Mouse (Mus musculus) ES-E14 (cell line): Measurements from ENCODE around the gene Plce1. TPM values are rescaled to one million over a fixed set of nuclear protein-coding genes. Genes with fewer than 3 reads are reported as not detected.
A peak's percentile ranks its signal among the peaks of the same experiment; 100 is the strongest.

ENCODE experiments used
- DNase-seq: peaks from one replicate; pipeline ENCODE4 v3.0.0-alpha.2; 2013; ENCODE audit warnings: low read depth, low spot score
- H3K27ac ChIP-seq: 2 replicates; pipeline ENCODE4 v1.5.1; 2012; ENCODE audit warnings: low read depth, mild to moderate bottlenecking, low read length, moderate library complexity, mixed read lengths; ENCODE audit not compliant: poor library complexity, insufficient read depth, severe bottlenecking
- H3K36me3 ChIP-seq: 2 replicates; pipeline ENCODE4 v1.6.1; 2012; ENCODE audit warnings: mild to moderate bottlenecking, low read length, moderate library complexity, mixed read lengths; ENCODE audit not compliant: control insufficient read depth, poor library complexity, insufficient read depth, severe bottlenecking
- H3K4me1 ChIP-seq, 2 experiments: fragments of 150-350 bp in 1 of 2; sonication (generic) in 1 of 2; 2 replicates each; pipeline ENCODE4 v1.6.1; 2012; ENCODE audit warnings: low read length in 2 of 2, mild to moderate bottlenecking in 1 of 2, mixed read lengths in 1 of 2; ENCODE audit not compliant: control insufficient read depth in 2 of 2, insufficient read depth in 2 of 2, poor library complexity in 1 of 2
- H3K4me3 ChIP-seq, 2 experiments: fragments of 150-350 bp in 1 of 2; sonication (generic) in 1 of 2; 2 replicates each; pipeline ENCODE4 v1.5.1; 2012; ENCODE audit warnings: low read length in 2 of 2, low read depth in 1 of 2, mild to moderate bottlenecking in 1 of 2, mixed read lengths in 1 of 2; ENCODE audit not compliant: insufficient read depth in 1 of 2, poor library complexity in 1 of 2, severe bottlenecking in 1 of 2
- H3K9ac ChIP-seq: 2 replicates; pipeline ENCODE4 v1.6.1; 2012; ENCODE audit warnings: low read depth, mild to moderate bottlenecking, low read length, mixed read lengths; ENCODE audit not compliant: poor library complexity, insufficient read depth, severe bottlenecking
- H3K9me3 ChIP-seq: fragments of 150-350 bp; sonication (generic); 2 replicates; pipeline ENCODE4 v1.6.1; 2012; ENCODE audit warnings: low read depth, mild to moderate bottlenecking, low read length; ENCODE audit not compliant: control insufficient read depth, insufficient read depth
- CHD2 ChIP-seq: IDR thresholded peaks from 2 replicates; pipeline ENCODE4 v1.6.1; 2014; ENCODE audit warnings: mild to moderate bottlenecking, low read depth, low read length, inconsistent platforms
- HCFC1 ChIP-seq: IDR thresholded peaks from 2 replicates; pipeline ENCODE4 v1.6.1; 2012; ENCODE audit warnings: low read length, inconsistent platforms, borderline replicate concordance; ENCODE audit not compliant: insufficient read depth
- MAFK ChIP-seq: IDR thresholded peaks from 2 replicates; pipeline ENCODE4 v1.6.1; 2014; ENCODE audit warnings: mild to moderate bottlenecking, low read depth, low read length, inconsistent platforms; ENCODE audit not compliant: insufficient read depth
- ZC3H11A ChIP-seq: IDR thresholded peaks from 2 replicates; pipeline ENCODE4 v1.6.1; 2012; ENCODE audit warnings: low read depth, mild to moderate bottlenecking, inconsistent platforms, low read length, borderline replicate concordance
- ZNF384 ChIP-seq: IDR thresholded peaks from 2 replicates; pipeline ENCODE4 v1.6.1; 2012; ENCODE audit warnings: low read depth, low read length, inconsistent platforms
- in situ Hi-C, 2 experiments: fragments of 600-800 bp; cut with MboI; formaldehyde crosslinking; loops; one replicate each; pipeline ENCODE4 v1.15.1; 2025; ENCODE audit warnings: low sequenced_read_pairs in 2 of 2, inconsistent platforms in 1 of 2; ENCODE audit not compliant: unreplicated experiment in 2 of 2
- total RNA-seq: library from RNA; depleted of rRNA; stranded (reverse); fragments of 300-350 nt; gene quantifications from 2 replicates; pipeline ENCODE4 v1.2.3, GENCODE M21; 2012; rRNA removed

Plce1 gene
- total RNA-seq, 1 experiment, result 2.2 TPM

- Histone ChIP-seq H3K4me1 (0 out of 4 replicates have a peak, but pooled peaks cover 0 to 2% of the 10 kb centered on the region in 2 experiments), H3K27ac (peak overlapping the region; percentile 48), H3K4me3 (peak overlapping the region; percentile 52 to 90), H3K36me3 (peaks cover 13% of the 10 kb centered on the region), H3K9ac (peak overlapping the region; percentile 74), H3K9me3 (no peaks in the 10 kb centered on the region)
- in situ Hi-C loops, result no loop called here
- TF ChIP-seq ZC3H11A (no peak), CHD2 (no peak), ZNF384 (no peak), MAFK (no peak), HCFC1 (no peak)
- no peak for DNase-seq
These were observed 338.5 kb downstream of the Plce1 start for GRCm38 (mm10) chr19:38819427-38819802.

GRCm38 (mm10) chr19:38820186-38820804, 339.4 kb downstream of the Plce1 start:
- H3K9me3 ChIP-seq, result no peaks in the 10 kb centered on the region
- peaks cover 7% of the 10 kb centered on the region for H3K36me3 ChIP-seq
- in situ Hi-C loops, result no loop called here
- H3K4me3 ChIP-seq, result no peak overlapping the region
- H3K4me1 ChIP-seq, result 0 out of 4 replicates have a peak, but pooled peaks cover 0 to 2% of the 10 kb centered on the region in 2 experiments
- no peak overlapping the region for H3K9ac ChIP-seq
- no peak for DNase-seq
- no peak for TF ChIP-seq HCFC1
- TF ChIP-seq CHD2, result no peak
- no peak for TF ChIP-seq MAFK
- TF ChIP-seq ZC3H11A, result no peak
- TF ChIP-seq ZNF384, result no peak
- no peak overlapping the region for H3K27ac ChIP-seq

DNA sequence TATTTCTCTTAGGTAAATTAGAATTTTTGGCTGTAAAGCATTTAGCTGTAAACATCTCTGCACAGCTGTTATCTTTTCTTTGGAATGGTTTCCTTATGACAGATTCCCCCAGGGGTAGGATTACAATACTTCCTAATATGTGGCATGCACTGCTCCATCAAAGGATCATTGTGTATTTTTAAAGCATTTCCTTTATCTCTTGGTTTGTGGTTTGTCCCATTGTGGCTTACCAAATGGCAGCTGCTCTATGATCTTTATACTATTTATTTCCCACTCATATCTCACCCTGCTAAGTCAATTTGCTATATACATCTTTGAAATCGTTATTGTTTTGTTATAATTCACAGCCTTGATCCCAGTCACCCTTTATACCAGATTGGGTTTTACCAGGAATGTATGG, 352.3 kb downstream of the Plce1 start:
- TF ChIP-seq CHD2 (no peak), ZC3H11A (no peak), ZNF384 (no peak), MAFK (no peak), HCFC1 (no peak)
- Histone ChIP-seq H3K4me3 (no peak overlapping the region), H3K36me3 (no peaks in the 10 kb centered on the region), H3K9me3 (no peaks in the 10 kb centered on the region), H3K27ac (no peak overlapping the region), H3K9ac (no peak overlapping the region), H3K4me1 (peaks cover 0 to 2% of the 10 kb centered on the region in 2 experiments; a peak in 1 of 4 replicates)
- in situ Hi-C loops, result no loop called here
- DNase-seq, result no peak

Other genes with a start within 250 kb of the Plce1 start
- gene Lgi1, start 216.6 kb upstream of the Plce1 start, total RNA-seq, result 0.18 and 0.53 TPM in 2 replicates
- 28.4 and 36.3 TPM in 2 replicates for gene Slc35g1, start 85.1 kb upstream of the Plce1 start, total RNA-seq